Mouse (Mus musculus): ENCODE measurements around the gene Eps15.

DNA sequence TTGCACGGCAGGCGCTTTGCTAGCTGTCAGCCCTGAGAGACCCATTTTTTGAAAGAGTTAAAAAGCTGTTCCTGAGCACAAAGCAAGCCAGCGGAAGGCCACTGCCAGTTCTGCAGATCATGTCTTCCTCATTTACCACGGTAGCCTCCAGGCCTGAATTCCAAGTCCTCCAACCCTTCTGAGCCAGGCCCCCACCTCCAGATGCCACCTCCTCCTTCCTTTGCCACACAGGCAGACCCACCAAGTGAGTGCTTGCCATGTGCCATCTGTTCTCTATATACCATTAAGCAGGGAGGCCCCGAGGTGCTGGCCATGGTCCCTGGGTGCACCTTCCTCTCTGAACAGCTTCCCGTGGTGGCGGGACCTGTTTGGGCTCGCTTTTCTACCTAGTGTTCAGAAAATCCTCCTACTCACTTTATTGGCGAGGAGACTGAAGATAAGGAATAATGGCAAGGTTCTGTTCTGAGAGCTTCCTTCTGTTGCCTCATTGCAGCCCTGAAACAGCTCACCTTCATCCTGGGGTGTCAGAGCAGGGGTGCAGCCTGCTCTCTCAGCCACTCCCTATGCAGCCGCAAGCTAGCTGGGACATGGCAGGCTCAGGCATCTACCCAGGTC is 120.4 kb downstream of the Eps15 start:
- TF ChIP-seq GATA1 (IDR thresholded peaks at IDR 0.05; ENCODE audit: borderline replicate concordance, low read length) = no peak
- TF ChIP-seq FLI1 (IDR thresholded peaks at IDR 0.05; ENCODE audit: low read length) = no peak
